Mouse (Mus musculus) gastrocnemius, postnatal 14 days (tissue): ENCODE measurements around the gene Rgl1. TPM values are rescaled to one million over a fixed set of nuclear protein-coding genes. Genes with fewer than 3 reads are reported as not detected.
A peak's percentile ranks its signal among the peaks of the same experiment; 100 is the strongest.

Experiments
- DNase-seq: peaks from one replicate; pipeline ENCODE4 v3.0.0; 2021; ENCODE audit warnings: mixed read lengths
- intact Hi-C: fragments of 180-260 bp; cut with DNase I; formaldehyde crosslinking; loops from one replicate; pipeline ENCODE4 v1.15.1; 2025; ENCODE audit warnings: low total_unique reads
- long read RNA-seq, 2 experiments: library from polyadenylated mRNA; stranded (forward); transcript quantifications; one replicate each; pipeline ENCODE4 v2.0.0; 2021
- total RNA-seq, 2 experiments: library from RNA; stranded (reverse); gene quantifications; 2 replicates each; pipeline ENCODE4 v1.2.3; 2021

Rgl1 gene
- total RNA-seq, result 10 to 100 TPM; 19.6 to 23.3 TPM
- long read RNA-seq, experiment 1, full-length matches to known transcripts, result 3 of 4 reads
- long read RNA-seq, experiment 1, partial matches to known transcripts, result 0 of 4 reads
- long read RNA-seq, experiment 1, other reads (novel, unspliced or antisense), result 1 of 4 reads
- long read RNA-seq, experiment 2, full-length matches to known transcripts, result 19 of 26 reads
- long read RNA-seq, experiment 2, partial matches to known transcripts, result 3 of 26 reads
- long read RNA-seq, experiment 2, other reads (novel, unspliced or antisense), result 4 of 26 reads

GRCm38 (mm10) chr1:152766032-152766772, at the start of gene Rgl1, which contains the start of gene Arpc5:
Rgl1 (minus strand) TSS chr1:152766351.
Arpc5 (plus strand) TSS chr1:152766542.
- intact Hi-C loops, result no loop called here

GRCm38 (mm10) chr1:152815265-152815701, 49.1 kb upstream of the Rgl1 start:
- intact Hi-C loops, result no loop called here
- peak; percentile 42 for DNase-seq

More at GRCm38 (mm10) chr1:152766032-152766772, at the start of gene Rgl1, which contains the start of gene Arpc5:
- peak; percentile 98 for DNase-seq

GRCm38 (mm10) chr1:152810533-152811439, 44.6 kb upstream of the Rgl1 start:
- DNase-seq, result no peak
- intact Hi-C loops, result no loop called here

GRCm38 (mm10) chr1:152809541-152810252, 43.5 kb upstream of the Rgl1 start:
- intact Hi-C loops, result no loop called here
- peak; percentile 26 for DNase-seq

- intact Hi-C loops, result no loop called here
- DNase-seq, result no peak
Observed at GRCm38 (mm10) chr1:152808392-152808680, 42.2 kb upstream of the Rgl1 start.

DNA sequence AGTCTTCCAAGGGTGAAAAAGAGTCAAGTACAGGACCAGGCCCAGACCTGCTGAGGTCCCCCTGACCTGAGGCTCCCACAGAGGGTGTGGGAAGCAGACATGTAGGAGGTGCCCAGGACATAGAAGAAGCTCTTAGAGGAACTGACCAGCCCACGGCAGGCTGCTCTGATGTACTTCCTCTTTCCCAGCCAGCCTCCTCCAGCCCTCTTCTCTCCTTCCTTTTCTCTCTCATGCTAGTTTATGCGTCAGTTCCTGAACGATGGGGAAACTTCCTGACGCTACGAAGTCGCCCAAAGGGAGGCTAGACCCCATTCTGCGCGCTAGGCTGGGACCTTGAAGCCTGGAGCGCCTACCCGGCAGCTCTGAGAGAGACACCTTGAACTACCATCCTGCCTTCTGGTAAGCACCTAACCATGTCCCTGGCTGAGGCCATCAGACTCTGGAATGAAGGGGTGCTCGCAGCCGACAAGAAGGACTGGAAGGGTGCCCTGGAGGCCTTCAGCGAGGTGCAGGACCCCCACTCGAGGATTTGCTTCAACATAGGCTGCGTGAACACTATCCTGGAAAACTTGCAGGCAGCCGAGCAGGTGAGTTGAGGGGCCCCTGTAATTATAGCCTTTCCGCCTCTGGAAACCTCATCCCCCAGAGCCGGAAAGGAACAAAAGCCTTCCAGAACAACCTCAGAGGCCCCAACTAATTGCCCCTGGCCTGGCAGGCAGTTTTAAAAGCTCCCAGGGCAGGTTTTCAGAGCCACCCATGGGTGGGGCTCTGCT, 41.7 kb upstream of the Rgl1 start:
- no peak for DNase-seq
- intact Hi-C loops, result no loop called here

DNA sequence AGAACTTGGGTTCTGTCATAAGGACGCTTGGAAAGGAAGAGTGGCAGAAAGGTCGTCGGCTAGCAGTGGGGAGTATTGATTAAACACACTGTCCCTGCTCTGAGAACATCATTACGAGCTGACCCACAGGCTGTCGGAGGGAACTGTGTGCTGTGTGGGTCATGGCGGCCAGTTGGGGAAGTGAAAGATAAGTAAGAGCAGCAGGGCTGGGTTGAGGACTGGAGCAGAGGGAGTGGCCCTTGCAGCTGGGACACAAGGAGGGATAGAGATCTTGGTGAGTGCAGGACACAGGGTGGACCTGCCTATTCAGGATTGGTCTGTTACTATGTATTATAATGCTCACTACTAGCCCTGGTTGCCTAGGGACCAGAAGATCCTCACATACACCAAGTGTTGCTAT, 38.8 kb upstream of the Rgl1 start:
- intact Hi-C loops, result no loop called here
- DNase-seq, result no peak

- no peak for DNase-seq
- intact Hi-C loops, result no loop called here
Observed at GRCm38 (mm10) chr1:152800633-152801176, 34.6 kb upstream of the Rgl1 start.

DNA sequence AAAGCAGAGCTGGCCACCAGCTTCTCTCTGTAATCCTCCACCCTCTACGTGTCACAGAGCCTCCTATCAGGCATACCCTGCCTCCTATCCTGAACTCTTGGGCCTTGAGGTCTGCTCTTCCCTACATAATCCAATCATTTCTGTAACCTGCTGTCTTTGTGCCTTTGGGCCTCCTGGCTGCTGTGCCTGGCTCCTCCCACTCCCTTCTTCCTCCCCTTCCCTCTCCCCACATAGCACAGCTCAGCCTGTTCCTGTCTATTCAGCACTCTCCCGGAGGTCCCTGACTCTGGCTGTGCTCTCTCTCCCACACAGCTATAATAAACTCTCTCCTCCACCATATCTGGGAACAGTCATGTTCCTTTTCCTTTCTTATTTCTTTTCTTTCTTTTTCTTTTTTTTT, 33.7 kb upstream of the Rgl1 start, which contains the start of gene Ncf2:
Gene Ncf2 (plus strand): TSS at position 298 of the 400 bp plus-strand sequence.
- intact Hi-C loops, result loop anchor here (10.0 kb wide), 1 partner anchor 105 kb away; the partner anchor contains the start of gene Smg7
- no peak for DNase-seq

- no peak for DNase-seq
- intact Hi-C loops, result loop anchor here (10.0 kb wide), 1 partner anchor 107 kb away; the partner anchor contains the start of gene Smg7
Observed at GRCm38 (mm10) chr1:152798125-152798524, 32.0 kb upstream of the Rgl1 start.

DNA sequence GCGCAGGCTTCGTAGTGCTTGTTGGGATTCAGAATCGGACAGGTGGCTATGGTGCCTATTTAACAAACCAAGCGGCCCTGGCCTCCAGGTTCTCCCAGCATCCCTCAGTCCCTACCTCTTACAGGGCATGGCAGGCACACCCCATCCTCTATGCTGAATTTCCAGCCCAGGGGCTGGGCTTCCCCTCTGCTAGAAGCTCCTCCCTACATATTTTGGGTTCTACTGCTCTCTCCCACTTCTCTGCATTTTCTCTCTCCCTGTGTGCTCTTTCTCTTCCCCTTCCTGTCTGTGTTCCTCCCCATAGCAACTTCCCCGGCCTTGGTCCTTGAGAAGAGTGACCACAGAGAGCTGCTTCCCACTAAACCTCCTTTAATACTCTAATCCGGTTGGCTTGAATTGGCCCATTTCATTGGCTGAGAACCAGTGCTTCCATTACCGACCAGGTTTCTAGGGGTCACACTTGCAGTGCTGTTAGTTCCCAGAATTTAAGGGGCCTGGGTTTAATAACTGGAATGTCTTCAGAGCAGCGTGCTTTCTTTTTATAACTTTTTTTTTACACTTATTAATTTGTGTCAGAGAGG, 30.6 kb upstream of the Rgl1 start:
- no peak for DNase-seq
- intact Hi-C loops, result loop anchor here (10.0 kb wide), 1 partner anchor 108 kb away; the partner anchor contains the start of gene Smg7

GRCm38 (mm10) chr1:152795688-152796255, 29.6 kb upstream of the Rgl1 start:
- no peak for DNase-seq
- intact Hi-C loops, result loop anchor here (10.0 kb wide), 1 partner anchor 109 kb away; the partner anchor contains the start of gene Smg7

DNA sequence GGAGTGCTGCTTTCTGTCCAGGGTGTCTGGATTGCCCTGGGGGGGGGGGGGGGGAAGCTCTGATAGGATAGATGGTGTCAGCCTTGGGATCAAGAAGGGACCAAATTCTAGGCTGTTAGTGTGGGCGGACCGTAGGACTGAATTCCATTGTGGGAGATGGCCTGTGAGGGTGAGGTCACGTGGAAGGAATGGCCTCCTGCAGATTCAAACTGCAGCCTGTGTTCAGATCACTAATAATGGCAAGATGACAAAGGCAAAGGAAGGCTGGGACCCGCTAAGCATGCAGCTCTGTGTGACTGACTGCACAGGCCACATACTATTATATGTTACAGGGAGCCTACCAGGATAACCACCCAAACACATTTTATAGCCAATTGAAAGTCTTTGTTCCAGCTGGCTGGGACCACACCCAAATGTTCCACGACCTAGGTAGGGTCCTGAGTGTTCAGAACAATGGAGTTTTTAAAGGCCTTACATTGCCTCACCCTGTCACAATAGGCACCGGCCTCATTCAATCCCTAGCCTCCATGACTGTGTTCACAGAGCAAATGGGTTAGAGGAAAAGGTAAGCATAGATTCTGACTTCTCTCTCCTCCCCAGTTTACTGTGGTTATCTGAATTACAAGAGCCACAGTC, 27.5 kb upstream of the Rgl1 start:
- DNase-seq, result no peak
- intact Hi-C loops, result loop anchor here (10.0 kb wide), 1 partner anchor 111 kb away; the partner anchor contains the start of gene Smg7

DNA sequence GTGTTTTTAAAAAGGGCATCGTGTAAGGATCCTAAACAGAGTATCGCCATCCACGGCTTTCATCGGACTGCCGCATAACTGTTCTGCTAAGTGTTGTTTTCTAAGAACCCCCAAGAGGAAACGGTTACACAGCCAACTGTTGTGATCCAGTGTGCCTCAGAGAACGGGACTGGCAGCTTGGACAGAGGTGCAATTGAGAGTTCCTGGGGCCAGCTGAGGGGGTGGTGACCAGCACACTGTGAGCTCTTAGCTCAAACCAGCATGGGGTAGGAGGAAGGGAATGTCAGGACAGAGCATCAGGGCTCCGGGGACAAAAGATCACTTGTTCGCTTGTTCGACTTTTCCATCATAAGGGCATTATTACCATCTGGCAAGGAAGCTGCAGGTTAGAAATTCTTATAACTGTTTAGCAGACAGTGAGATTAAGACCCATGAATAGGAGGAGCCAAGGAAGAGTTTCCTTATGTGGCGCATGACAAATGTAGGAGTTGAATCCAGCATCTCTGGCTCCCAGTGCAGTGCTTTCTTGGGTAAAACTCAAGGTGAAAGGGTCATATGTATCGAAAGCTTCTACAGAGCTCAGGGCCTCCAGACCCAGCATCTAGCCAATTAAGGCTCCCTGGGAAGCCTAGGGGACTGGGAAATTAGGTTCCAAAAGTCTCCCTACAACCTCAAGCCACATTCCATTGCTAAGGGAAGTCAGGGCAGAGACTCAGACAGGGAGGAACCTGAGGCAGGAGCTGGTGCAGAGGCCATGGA, 26.8 kb upstream of the Rgl1 start:
- intact Hi-C loops, result loop anchor here (10.0 kb wide), 1 partner anchor 112 kb away; the partner anchor contains the start of gene Smg7
- DNase-seq, result no peak

DNA sequence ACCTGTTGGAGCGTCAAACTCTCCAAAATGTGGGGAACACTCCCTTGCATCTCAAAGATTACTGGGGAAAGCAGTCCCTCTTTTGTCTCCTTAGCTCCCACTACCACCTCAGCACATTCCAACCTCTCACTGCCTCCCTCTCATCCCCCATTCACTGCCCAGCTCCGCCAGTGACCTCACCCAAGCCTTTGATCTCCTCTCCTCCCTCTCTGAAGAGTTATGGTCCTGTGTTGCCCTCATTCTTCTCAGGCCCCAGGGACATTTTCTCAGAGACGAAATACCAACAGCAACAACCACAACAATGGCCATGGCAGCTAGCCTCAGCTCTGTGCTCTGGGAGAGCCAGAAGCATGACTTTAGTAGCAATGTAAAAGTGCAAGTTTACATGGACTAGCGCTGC, 25.1 kb upstream of the Rgl1 start:
- DNase-seq, result no peak
- intact Hi-C loops, result loop anchor here (10.0 kb wide), 1 partner anchor 114 kb away; the partner anchor contains the start of gene Smg7

DNA sequence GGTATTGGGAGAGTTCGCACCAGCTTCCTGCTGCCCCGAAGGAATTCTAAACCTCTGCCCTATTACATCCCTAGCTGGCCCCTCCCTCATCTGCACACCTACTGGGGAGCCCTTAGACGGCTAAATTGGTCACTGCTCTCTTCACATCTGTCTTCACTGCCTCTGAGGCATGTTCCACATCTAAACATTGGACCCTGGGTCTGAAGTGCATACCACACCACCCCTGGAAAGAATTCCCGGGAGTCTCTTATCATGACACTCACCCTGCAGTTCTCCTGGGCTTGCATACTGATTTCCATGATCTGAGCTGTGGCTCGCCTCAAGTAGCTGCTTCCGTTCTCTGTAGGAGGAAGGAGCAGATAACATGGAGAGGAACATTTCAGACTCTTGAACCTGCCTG, 24.7 kb upstream of the Rgl1 start:
- intact Hi-C loops, result loop anchor here (10.0 kb wide), 1 partner anchor 114 kb away; the partner anchor contains the start of gene Smg7
- DNase-seq, result no peak
